Mouse (Mus musculus): ENCODE data around the gene Sec16b.

The Sec16b gene

GRCm38 (mm10) chr1:157558145-157558544 lies 51.6 kb downstream of the Sec16b start:
- no peak for DNase-seq (ENCODE audit: low spot score)

DNA sequence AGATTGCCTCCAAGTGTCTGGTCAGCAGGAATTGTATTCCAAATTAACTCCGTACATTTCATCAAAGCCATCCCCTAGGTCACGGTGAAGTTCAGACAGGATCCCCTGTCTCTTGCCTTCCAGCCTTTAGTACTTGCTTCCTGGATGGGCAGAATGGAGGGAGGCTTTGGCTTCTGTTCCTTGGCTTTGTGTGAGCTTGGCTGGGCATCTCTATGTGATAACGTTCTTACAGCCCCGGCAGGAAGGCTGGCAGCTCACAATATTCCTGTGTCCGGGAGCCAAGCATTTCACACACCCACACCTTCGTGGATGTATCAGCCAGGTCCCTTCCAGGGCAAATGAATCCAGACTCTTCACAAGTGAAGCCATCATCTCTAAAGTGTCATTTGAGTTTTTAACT lies 53.5 kb downstream of the Sec16b start:
- no peak for DNase-seq (ENCODE audit: low spot score)

- peak; percentile 78 for DNase-seq (ENCODE audit: low spot score)
These were observed 54.3 kb downstream of the Sec16b start for GRCm38 (mm10) chr1:157560654-157561386.

DNA sequence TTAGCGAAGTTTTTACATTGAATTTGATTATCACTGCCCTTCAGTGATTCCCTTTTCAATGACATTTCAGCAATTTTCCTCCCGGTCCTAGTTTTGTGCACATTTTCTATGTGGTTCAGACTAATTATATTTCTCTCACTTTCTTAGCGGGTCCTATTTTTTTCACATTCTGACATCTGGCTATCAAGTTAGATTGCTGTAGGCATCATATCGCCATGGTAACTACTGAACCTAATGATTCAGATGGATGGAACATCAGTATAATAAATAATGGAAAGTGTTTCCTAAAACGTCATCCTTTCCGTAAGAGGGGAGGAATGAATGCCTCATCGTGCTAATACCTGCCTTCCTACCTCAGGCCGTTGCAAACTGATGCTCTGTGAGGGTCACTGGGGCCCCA lies 61.3 kb downstream of the Sec16b start:
- no peak for DNase-seq (ENCODE audit: low spot score)

DNA sequence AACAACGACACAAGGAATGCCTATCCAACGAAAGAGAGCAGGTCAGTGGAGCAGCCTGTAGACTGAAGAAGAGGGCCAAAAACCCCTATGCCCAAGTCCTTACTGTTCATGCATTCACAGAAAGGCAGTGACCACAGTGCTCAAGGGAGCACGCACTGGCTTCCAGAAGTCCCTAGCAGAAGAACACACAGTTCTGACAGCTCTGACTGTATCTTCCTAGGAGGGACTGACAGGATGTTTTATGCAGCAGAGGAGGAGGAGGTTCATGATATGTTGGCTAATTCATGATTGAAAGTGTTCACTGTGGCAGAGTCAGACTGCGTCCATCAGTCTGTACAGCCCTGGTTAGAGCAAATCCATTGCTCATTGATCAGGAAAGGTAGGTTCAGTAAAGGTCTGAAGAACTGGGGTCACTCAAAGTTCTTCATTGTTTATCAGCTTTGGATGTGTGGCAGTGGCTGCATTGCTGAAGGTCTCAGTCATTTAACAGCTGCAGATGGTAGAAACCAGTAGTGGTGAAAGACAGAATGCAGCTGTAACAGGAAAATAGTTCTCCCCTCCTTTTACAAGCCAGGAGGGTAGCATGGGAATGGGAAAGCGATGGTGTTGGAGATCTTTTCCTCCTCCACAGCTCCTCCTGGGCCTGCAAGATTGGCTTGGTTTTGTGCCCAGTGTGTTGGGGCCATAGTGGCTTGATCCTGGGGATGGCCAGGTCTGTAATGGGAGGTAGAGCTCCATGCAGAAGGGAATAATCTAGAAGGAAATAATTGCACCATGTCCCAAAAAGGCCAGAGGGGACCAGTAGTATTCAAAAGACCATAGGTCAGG lies 62.9 kb downstream of the Sec16b start:
- no peak for DNase-seq (ENCODE audit: low spot score)

GRCm38 (mm10) chr1:157575316-157575715 lies 68.8 kb downstream of the Sec16b start:
- DNase-seq (ENCODE audit: low spot score), result no peak

- no peak for DNase-seq (ENCODE audit: low spot score)
These were observed 71.8 kb downstream of the Sec16b start for GRCm38 (mm10) chr1:157578336-157578735.

- DNase-seq (ENCODE audit: low spot score), result no peak
These were observed 80.0 kb downstream of the Sec16b start for GRCm38 (mm10) chr1:157586556-157586955.

GRCm38 (mm10) chr1:157592039-157592438 lies 85.5 kb downstream of the Sec16b start:
- no peak for DNase-seq (ENCODE audit: low spot score)

- peak; percentile 25 for DNase-seq (ENCODE audit: low spot score)
These were observed 88.0 kb downstream of the Sec16b start for GRCm38 (mm10) chr1:157594561-157594960.

DNA sequence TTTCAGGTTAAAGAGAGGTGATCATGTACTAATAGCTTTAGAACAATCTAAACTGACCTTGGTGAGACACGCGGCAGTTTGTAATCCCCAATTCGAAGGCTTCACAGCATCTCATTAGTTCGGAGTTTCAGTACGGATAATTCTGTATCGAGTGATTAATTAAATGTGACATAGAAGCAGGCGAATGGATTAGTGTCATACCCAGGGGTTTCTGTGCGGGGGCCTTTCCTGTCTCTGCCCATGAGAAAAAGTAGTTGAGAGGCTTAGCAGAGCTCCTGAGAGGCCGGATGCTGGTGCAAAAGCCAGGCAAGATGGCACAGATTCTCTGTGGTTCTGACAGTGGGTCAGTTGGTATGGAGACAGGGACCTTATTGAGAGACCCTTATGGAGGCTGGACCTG lies 88.6 kb downstream of the Sec16b start:
- DNase-seq (ENCODE audit: low spot score), result peak; percentile 72

GRCm38 (mm10) chr1:157604513-157604912 lies 98.0 kb downstream of the Sec16b start:
- no peak for DNase-seq (ENCODE audit: low spot score)
